Mouse (Mus musculus) CH12.LX (cell line): Measurements from ENCODE around the gene Rabgap1.

ENCODE experiments used
- CTCF ChIP-seq, 2 experiments: IDR thresholded peaks in 1 of 2; conservative IDR thresholded peaks in 1 of 2; 2 replicates each; pipeline ENCODE4 v1.5.1; 2011 to 2012; ENCODE audit warnings: low read depth in 2 of 2, low read length in 2 of 2, improper control_type of control experiment in 1 of 2, inconsistent platforms in 1 of 2, mild to moderate bottlenecking in 1 of 2, moderate library complexity in 1 of 2
- HCFC1 ChIP-seq: IDR thresholded peaks from 2 replicates; pipeline ENCODE4 v1.6.1; 2012; ENCODE audit warnings: low read depth, mild to moderate bottlenecking, inconsistent platforms, low read length, improper control_type of control experiment
- JUN ChIP-seq: IDR thresholded peaks from 2 replicates; pipeline ENCODE4 v1.6.1; 2011; ENCODE audit warnings: low read depth, mild to moderate bottlenecking, low read length, improper control_type of control experiment, moderate library complexity; ENCODE audit not compliant: insufficient read depth
- MAFK ChIP-seq: IDR thresholded peaks from 2 replicates; pipeline ENCODE4 v1.6.1; 2011; ENCODE audit warnings: low read length, improper control_type of control experiment; ENCODE audit not compliant: insufficient replicate concordance
- MEF2A ChIP-seq: IDR thresholded peaks from 2 replicates; pipeline ENCODE4 v1.6.1; 2014; ENCODE audit warnings: low read depth, mild to moderate bottlenecking, inconsistent platforms, low read length, improper control_type of control experiment, borderline replicate concordance
- NRF1 ChIP-seq: IDR thresholded peaks from 2 replicates; pipeline ENCODE4 v1.6.1; 2014; ENCODE audit warnings: low read depth, mild to moderate bottlenecking, inconsistent platforms, low read length, improper control_type of control experiment, moderate library complexity
- TBP ChIP-seq: conservative IDR thresholded peaks from 2 replicates; pipeline ENCODE4 v1.6.1; 2011; ENCODE audit warnings: low read depth, low read length, improper control_type of control experiment
- USF1 ChIP-seq: IDR thresholded peaks from 2 replicates; pipeline ENCODE4 v1.6.1; 2014; ENCODE audit warnings: low read depth, mild to moderate bottlenecking, inconsistent platforms, low read length, improper control_type of control experiment

GRCm38 (mm10) chr2:37430593-37431464 is 12.2 kb upstream of the Rabgap1 start:
- TF ChIP-seq HCFC1 (peak; percentile 95), TBP (peak; percentile 52; the same call in 1 of the 2 replicates), CTCF (conservative IDR thresholded peaks at IDR 0.05 in 1 of 2, IDR thresholded peaks at IDR 0.05 in 1 of 2; ENCODE audit: low read depth in 2 of 2, low read length in 2 of 2) (no peak), JUN (no peak), MEF2A (peak; percentile 43; the same call in 1 of the 2 replicates), USF1 (no peak), NRF1 (peak; percentile 50), MAFK (peak; percentile 85)
